Mouse (Mus musculus) hindbrain, embryonic 10.5 days (tissue): Measurements from ENCODE around the gene Scn5a. TPM values are rescaled to one million over a fixed set of nuclear protein-coding genes. Genes with fewer than 3 reads are reported as not detected.

Source experiments
- polyA plus RNA-seq: library from polyadenylated mRNA; unstranded; fragments of >200 nt; fragmentation: Nextera tagmentation; extraction: Ambion mirVana; gene quantifications from 2 replicates; pipeline ENCODE4 v1.2.1, GENCODE M21; 2016

Scn5a gene
- polyA plus RNA-seq, 1 experiment from 2014 or later = 0.55 TPM

Other genes starting within 250 kb of the Scn5a start
- 73.5 and 81.5 TPM in 2 replicates for gene Acaa1a, start 239.3 kb downstream of the Scn5a start, polyA plus RNA-seq
- 8.2 and 8.4 TPM in 2 replicates for gene Myd88, start 237.6 kb downstream of the Scn5a start, polyA plus RNA-seq
- gene Xylb, start 221.6 kb downstream of the Scn5a start, polyA plus RNA-seq = 6.6 and 7.0 TPM in 2 replicates
- 0.10 TPM in 1 of 2 replicates, not detected in the other for gene Slc22a14, start 213.5 kb downstream of the Scn5a start, polyA plus RNA-seq
- 74.3 and 80.3 TPM in 2 replicates for gene Acvr2b, start 176.9 kb downstream of the Scn5a start, polyA plus RNA-seq
- gene Exog, start 134.1 kb downstream of the Scn5a start, polyA plus RNA-seq = 37.2 and 39.4 TPM in 2 replicates
- gene Scn10a, start 140.3 kb upstream of the Scn5a start, polyA plus RNA-seq = 0.14 and 0.21 TPM in 2 replicates
- 0.08 and 0.10 TPM in 2 replicates for gene Scn11a, start 246.4 kb upstream of the Scn5a start, polyA plus RNA-seq